Mouse (Mus musculus) cerebellum, adult 11-12 months (tissue): ENCODE measurements around the gene 2900011O08Rik.

ENCODE experiments used
- DNase-seq: peaks from one replicate; pipeline ENCODE4 v3.0.0; 2022

The 2900011O08Rik gene

DNA sequence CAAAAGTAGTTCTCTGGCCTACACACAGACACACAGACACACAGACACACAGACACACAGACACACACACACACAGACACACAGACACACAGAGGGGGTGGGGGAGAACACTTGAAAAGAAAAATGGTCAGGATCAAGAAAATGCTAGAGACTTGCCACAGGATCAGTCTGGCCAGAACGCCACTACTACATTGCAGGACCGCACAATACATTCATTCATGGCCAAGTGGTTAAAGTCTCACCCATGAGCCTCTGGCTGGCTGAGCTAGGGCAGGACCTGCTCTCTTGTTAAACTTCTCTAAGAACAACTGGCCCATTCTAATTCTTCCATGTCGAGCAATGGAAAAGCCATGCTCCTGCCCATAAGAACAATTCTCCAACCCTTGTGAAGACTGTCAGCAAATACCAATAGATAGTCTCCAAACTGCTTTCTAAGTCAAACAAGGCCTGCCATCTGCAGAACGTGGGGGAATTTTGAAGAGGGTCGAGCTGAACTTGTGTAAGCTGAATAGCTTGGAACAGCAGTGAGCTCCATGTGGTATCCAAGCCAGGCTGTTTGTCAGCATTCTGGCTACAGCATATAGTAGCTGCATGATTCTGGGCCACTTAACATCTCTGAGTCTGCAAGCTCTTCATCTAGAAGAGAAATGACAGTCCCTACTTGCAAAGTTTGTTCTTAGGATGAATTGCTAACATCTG lies 84.2 kb downstream of the 2900011O08Rik start:
- DNase-seq: no peak

GRCm38 (mm10) chr16:14082925-14083324 lies 96.5 kb downstream of the 2900011O08Rik start:
- no peak for DNase-seq

DNA sequence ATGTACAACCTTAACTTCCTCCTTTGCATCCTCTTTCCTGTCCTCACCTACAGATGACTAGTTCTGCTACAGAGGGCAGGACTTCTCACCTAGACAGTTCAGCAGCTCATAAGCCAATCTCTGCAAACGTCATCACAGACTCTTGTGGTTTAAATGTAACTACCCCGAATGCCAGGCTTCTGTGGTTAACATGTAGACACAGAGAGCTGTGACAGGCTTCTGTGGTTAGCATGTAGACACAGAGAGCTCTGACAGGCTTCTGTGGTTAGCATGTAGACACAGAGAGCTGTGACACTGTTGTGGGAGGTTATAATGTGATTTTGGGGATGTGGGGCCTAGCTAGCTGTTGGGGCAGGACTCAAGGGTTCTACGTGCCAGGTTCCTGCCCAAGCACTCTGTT lies 101.8 kb downstream of the 2900011O08Rik start:
- DNase-seq: no peak

DNA sequence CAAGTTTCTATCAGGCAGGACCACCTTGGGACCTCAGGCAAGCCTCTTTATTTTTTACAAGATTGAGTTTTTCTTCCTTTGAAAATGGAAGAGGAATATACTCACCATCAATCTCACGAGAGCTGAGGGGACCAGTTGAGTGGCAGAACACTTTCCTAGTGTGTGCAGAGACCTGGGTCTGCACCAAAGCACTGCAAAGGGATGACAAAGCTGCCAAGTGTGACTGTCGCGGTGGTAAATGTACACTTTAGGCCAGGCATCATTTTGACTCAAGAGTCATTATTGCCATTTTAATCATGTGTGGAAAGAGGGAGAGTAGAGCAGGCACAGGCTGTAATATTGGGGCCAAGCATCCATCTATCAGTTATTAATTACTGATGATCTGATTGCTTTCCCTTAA lies 102.9 kb downstream of the 2900011O08Rik start:
- DNase-seq: no peak

DNA sequence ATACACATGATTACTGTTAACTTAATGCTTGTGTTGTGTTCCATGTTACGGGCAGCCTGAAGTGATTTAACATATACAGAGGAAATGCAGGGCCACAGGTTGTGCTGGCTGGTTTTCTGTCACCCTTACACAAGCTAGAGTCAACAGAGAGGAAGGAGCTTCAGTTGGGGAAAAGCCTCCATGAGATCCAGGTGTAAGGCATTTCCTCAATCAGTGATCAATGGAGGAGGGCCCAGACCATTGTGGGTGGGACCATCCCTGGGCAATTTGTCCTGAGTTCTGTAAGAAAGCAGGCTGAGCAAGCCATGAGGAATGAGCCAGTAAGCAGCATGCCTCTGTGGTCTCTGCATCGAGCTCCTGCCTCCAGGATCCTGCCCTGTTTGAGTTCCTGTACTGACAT lies 105.4 kb downstream of the 2900011O08Rik start:
- no peak for DNase-seq

DNA sequence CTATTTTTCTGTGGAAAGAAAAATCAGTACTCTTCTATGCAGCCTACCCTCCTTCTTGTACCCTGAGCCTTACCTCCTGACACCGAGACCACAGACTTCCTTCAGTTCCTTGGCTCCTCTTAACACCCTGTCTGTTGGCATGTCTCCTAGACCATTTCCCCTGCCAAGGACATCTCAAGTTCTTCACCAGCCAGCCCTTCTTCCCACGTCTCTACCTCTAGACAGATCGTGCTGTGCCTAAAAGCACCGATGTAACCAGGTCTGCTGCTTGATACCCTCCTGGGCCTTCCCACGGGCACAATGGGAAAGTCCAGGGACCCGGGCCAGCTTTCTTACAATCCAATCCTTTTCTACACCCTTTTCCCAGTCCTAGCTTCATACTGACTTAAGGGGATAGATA lies 119.5 kb downstream of the 2900011O08Rik start:
- DNase-seq: no peak

- no peak for DNase-seq
These were observed 123.3 kb downstream of the 2900011O08Rik start for GRCm38 (mm10) chr16:14109651-14110230.

DNA sequence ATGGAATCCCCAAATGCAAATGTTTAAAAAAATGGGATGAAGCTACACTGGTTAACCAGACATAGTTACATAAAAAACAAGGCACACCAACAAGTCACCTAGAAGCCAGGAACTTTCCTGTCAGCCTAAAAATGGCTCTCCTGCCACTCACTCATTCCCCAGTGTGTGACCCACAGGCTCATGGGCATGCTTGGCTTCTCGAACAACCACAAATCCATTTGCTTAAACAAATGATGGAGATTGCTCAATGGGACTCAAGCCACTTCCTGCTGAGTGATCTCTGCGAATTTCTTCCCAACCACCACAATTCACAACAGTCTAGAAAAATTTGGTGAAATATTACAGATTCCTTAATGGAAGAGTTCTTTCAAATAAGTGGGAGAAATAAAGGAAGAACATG lies 124.5 kb downstream of the 2900011O08Rik start:
- DNase-seq: no peak

DNA sequence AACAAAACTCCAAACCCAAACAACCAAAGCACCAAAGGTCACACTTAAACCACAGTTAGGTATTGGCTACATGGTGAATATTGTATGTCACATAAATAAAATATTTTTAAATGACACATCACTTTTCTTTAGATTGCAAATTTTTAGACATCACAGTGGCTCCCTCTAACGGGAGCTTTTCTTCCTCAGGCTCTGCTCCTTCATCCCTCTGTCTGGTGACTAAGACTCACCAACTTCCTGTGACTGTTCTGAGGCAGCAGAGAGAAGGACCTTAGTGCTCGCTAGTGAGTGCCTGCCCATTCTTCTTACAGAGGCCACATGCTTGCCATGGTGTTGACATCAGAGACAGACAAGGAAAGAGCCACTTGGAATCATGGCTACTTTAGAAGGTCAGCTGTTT lies 125.7 kb downstream of the 2900011O08Rik start:
- DNase-seq: no peak

DNA sequence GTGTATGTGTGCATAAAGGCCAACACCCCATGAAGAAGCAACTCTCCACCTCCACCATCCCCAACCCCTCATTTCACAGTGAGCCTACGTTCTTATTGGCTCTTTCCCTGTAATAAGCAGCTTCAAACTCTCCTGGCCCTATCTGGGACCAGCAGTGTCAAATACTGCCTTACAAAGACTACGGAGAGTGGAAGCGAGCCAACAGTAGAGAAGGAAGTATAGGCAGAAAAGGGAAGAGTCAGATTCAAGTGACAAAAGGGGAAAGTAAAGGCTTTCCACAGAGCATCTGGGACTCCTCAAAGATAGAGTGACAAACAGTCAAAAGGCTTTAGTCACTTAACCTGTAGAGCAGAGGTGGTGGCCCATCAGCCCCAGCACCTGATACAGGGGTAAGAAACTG lies 126.3 kb downstream of the 2900011O08Rik start:
- no peak for DNase-seq

DNA sequence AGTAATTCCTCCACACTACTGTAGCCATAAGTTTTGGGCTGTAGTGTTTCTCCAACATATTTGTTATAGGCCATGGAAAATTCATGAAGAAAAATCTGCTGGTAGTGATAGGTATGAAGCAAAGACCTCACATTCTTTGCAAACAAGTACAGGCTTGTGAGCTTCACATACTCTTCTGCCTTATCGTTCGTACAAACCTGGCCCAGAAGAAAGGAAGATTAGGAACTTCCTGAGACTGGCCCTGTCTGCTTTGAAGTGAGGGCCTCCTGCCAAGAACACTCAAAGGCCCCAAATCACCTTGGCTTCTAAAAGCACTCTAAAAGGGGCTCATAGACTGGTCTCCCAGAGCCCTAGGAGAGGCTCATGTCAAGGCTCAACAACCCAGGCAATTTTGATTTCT lies 130.9 kb downstream of the 2900011O08Rik start:
- no peak for DNase-seq

DNA sequence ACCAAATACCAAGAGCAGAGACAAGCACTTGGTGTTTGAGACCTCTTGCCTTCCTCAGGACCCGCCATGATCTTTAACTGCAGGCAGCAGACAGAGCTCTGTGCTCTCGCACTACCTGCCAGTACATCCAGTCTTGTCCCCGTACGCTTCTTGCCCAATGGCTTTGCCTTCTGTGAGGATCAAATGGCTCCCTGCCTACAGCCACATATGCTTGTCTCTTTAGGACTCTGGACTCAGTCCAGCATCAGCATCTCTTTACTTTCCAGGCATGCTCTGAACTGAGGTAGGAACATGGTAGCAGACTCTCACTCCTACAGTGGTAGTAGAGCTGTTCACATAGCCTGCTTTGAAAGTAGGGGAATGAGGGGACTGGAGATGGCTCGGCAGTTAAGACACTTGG lies 134.5 kb downstream of the 2900011O08Rik start:
- DNase-seq: peak; percentile 86

GRCm38 (mm10) chr16:14121563-14121962 lies 135.2 kb downstream of the 2900011O08Rik start:
- no peak for DNase-seq

GRCm38 (mm10) chr16:14122586-14122985 lies 136.2 kb downstream of the 2900011O08Rik start:
- no peak for DNase-seq

- no peak for DNase-seq
These were observed 137.5 kb downstream of the 2900011O08Rik start for GRCm38 (mm10) chr16:14123901-14124300.

GRCm38 (mm10) chr16:14124709-14125108 lies 138.3 kb downstream of the 2900011O08Rik start:
- DNase-seq: no peak

DNA sequence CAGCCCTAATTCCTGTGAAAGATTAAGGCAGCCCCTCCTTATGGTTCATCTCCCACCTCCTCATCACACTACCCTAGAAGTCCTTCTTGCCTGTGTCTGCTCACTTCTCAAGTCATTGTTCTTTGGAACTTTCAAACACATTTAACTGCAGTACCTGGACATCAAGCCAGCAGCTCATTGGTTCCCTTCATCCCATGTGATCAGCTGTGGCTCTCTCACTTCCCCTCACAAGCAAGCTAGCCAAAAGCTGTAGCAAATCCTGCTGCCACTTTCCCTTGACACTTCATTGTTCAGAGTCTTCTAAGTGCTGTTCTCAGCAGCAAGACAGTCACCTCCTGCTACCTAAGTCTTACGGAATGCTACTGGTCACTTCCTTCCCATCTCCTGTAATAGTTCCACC lies 138.8 kb downstream of the 2900011O08Rik start:
- DNase-seq: no peak

- DNase-seq: no peak
These were observed 142.6 kb downstream of the 2900011O08Rik start for GRCm38 (mm10) chr16:14128977-14129376.

- DNase-seq: no peak
These were observed 144.4 kb downstream of the 2900011O08Rik start for GRCm38 (mm10) chr16:14130796-14131195.

DNA sequence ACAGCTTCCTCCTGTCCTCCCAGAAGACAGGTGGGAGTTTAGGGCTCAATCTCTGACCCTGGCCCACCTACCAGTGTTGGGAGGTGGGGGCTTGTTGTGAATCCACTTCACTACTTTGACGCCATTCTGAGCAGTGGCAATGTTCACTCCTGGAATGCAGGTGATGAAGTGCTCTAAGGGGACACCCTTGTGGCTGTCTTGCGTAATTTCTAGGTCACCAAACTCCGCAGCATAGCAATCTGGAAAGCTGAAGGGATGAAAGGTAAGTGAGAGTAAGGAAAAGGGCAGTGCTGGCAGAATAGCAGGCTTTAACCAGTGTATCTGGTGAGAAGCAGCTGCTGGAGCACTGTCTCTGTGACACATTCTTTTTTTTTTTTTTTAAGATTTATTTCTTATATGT lies 145.0 kb downstream of the 2900011O08Rik start:
- no peak for DNase-seq

- DNase-seq: no peak
These were observed 145.4 kb downstream of the 2900011O08Rik start for GRCm38 (mm10) chr16:14131838-14132237.

GRCm38 (mm10) chr16:14135014-14135413 lies 148.6 kb downstream of the 2900011O08Rik start:
- DNase-seq: no peak

- DNase-seq: no peak
These were observed 151.7 kb downstream of the 2900011O08Rik start for GRCm38 (mm10) chr16:14137976-14138561.

DNA sequence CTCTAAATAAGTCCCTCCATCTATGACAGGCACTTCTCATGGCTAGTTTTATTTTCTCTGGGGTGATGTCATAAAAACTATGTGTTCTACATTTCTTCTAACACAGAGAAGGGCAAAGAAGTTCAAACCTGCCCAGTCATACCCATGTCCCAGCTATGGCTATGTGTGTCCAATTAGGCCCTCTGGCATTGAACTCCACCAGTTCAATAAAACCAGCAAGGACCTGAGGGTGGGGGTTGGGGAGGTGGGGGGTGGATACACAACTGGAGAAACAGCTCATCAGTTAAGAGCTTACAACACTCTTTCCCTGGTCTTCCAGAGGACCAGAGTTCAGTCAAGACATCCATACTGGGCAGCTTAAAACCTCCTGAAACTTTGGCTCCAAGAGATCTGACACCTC lies 152.7 kb downstream of the 2900011O08Rik start:
- no peak for DNase-seq

GRCm38 (mm10) chr16:14143298-14143697 lies 156.9 kb downstream of the 2900011O08Rik start:
- DNase-seq: no peak
